Mouse (Mus musculus) gastrocnemius, postnatal 25 days (tissue): ENCODE measurements around the gene 1810010H24Rik. TPM values are rescaled to one million over a fixed set of nuclear protein-coding genes. Genes with fewer than 3 reads are reported as not detected.
"Not testable (repeated sequence)": the region's sequence is repeated elsewhere in the genome, so short reads cannot be mapped to it uniquely, and the experiment has no call there.

Experiments
- DNase-seq: peaks from one replicate; pipeline ENCODE4 v3.0.0; 2022
- total RNA-seq, 2 experiments: library from RNA; stranded (reverse); gene quantifications; 1 replicate in 1 of 2; 2 replicates in 1 of 2; pipeline ENCODE4 v1.2.3; 2021

1810010H24Rik gene
- total RNA-seq, 2 experiments from 2014 or later: 0.92 to 1.4 TPM

GRCm38 (mm10) chr11:107012324-107013017, 13.0 kb upstream of the 1810010H24Rik start:
- peak; percentile 96 for DNase-seq

GRCm38 (mm10) chr11:107014020-107014585, 11.4 kb upstream of the 1810010H24Rik start:
- DNase-seq: no peak

- DNase-seq: no peak
Measured at GRCm38 (mm10) chr11:107014597-107015309, 10.7 kb upstream of the 1810010H24Rik start.

- DNase-seq: not testable (repeated sequence)
Measured at GRCm38 (mm10) chr11:107015535-107016187, 9.8 kb upstream of the 1810010H24Rik start.

- no peak for DNase-seq
Measured at GRCm38 (mm10) chr11:107016893-107017292, 8.6 kb upstream of the 1810010H24Rik start.

GRCm38 (mm10) chr11:107017339-107017886, 8.1 kb upstream of the 1810010H24Rik start:
- DNase-seq: no peak

GRCm38 (mm10) chr11:107018606-107019005, 6.9 kb upstream of the 1810010H24Rik start:
- DNase-seq: no peak

GRCm38 (mm10) chr11:107019318-107019717, 6.2 kb upstream of the 1810010H24Rik start:
- DNase-seq: no peak

GRCm38 (mm10) chr11:107019722-107020121, 5.8 kb upstream of the 1810010H24Rik start:
- not testable (repeated sequence) for DNase-seq

GRCm38 (mm10) chr11:107022050-107022683, 3.3 kb upstream of the 1810010H24Rik start:
- DNase-seq: no peak

GRCm38 (mm10) chr11:107024406-107024805, 1.1 kb upstream of the 1810010H24Rik start:
- DNase-seq: no peak

GRCm38 (mm10) chr11:107026554-107027430, 1.3 kb downstream of the 1810010H24Rik start:
- no peak for DNase-seq

GRCm38 (mm10) chr11:107027431-107028274, 2.2 kb downstream of the 1810010H24Rik start:
- peak; percentile 90 for DNase-seq

GRCm38 (mm10) chr11:107028275-107028618, 2.8 kb downstream of the 1810010H24Rik start:
- no peak for DNase-seq

- no peak for DNase-seq
Measured at GRCm38 (mm10) chr11:107028754-107029153, 3.3 kb downstream of the 1810010H24Rik start.

- DNase-seq: no peak
Measured at GRCm38 (mm10) chr11:107029536-107029935, 4.1 kb downstream of the 1810010H24Rik start.

GRCm38 (mm10) chr11:107031635-107032034, 6.2 kb downstream of the 1810010H24Rik start:
- DNase-seq: no peak

GRCm38 (mm10) chr11:107034085-107034810, 8.8 kb downstream of the 1810010H24Rik start:
- DNase-seq: no peak

- DNase-seq: no peak
Measured at GRCm38 (mm10) chr11:107039417-107039816, 13.9 kb downstream of the 1810010H24Rik start.
